Mouse (Mus musculus) liver, postnatal 0 days (tissue): ENCODE data around the gene Gm15557. TPM values are rescaled to one million over a fixed set of nuclear protein-coding genes. Genes with fewer than 3 reads are reported as not detected.

Experiments used
- ATAC-seq: fragments of 200-750 bp; cut with Nextera tagmentation; 2 replicates; pipeline ENCODE4 v1.8.0; 2017; ENCODE audit warnings: mild to moderate bottlenecking, moderate library complexity
- DNase-seq: peaks from one replicate; pipeline ENCODE4 v3.0.0-alpha.2; 2016
- H3K27ac ChIP-seq: fragments of 300-500 bp; sonication (generic); 2 replicates; pipeline ENCODE4 v1.5.1; 2014; ENCODE audit warnings: antibody characterized with exemption, moderate library complexity, mild to moderate bottlenecking, low read depth
- H3K27me3 ChIP-seq: fragments of 300-500 bp; sonication (generic); 2 replicates; pipeline ENCODE4 v1.6.1; 2014; ENCODE audit warnings: low read length, control low read depth, mixed read lengths; ENCODE audit not compliant: insufficient read depth
- H3K36me3 ChIP-seq: fragments of 300-500 bp; sonication (generic); replicated peaks from 2 replicates; pipeline ENCODE4 v1.6.1; 2014; ENCODE audit warnings: mild to moderate bottlenecking, control low read depth, low read length, moderate library complexity, mixed read lengths; ENCODE audit not compliant: insufficient read depth
- H3K4me1 ChIP-seq: fragments of 300-500 bp; sonication (generic); 2 replicates; pipeline ENCODE4 v1.6.1; 2014; ENCODE audit warnings: antibody characterized with exemption, mild to moderate bottlenecking, control low read depth; ENCODE audit not compliant: insufficient read depth
- H3K4me2 ChIP-seq: fragments of 300-500 bp; sonication (generic); 2 replicates; pipeline ENCODE4 v1.6.1; 2014; ENCODE audit warnings: low read depth, mild to moderate bottlenecking, low read length, moderate library complexity, mixed read lengths
- H3K4me3 ChIP-seq: fragments of 300-500 bp; sonication (generic); 2 replicates; pipeline ENCODE4 v1.5.1; 2014; ENCODE audit warnings: low read depth, low read length
- H3K9ac ChIP-seq: fragments of 300-500 bp; sonication (generic); replicated peaks from 2 replicates; pipeline ENCODE4 v1.6.1; 2014; ENCODE audit warnings: mild to moderate bottlenecking, moderate library complexity
- H3K9me3 ChIP-seq: fragments of 300-500 bp; sonication (generic); 2 replicates; pipeline ENCODE4 v1.6.1; 2016; ENCODE audit warnings: mild to moderate bottlenecking, control low read depth, low read length, mixed read lengths
- CTCF ChIP-seq: sonication (generic); IDR thresholded peaks from 2 replicates; pipeline ENCODE4 v1.5.1; 2016; ENCODE audit warnings: antibody characterized with exemption, low read depth
- EP300 ChIP-seq: IDR thresholded peaks from 2 replicates; pipeline ENCODE4 v1.6.1; 2016; ENCODE audit warnings: antibody characterized with exemption, low read depth, mild to moderate bottlenecking
- WGBS: fragments of 180-500 bp; shearing (Covaris S2); extraction: QIAGEN DNeasy Blood & Tissue Kit; methylation state at CpG from one replicate; pipeline ENCODE4 v1.1.7; 2014; ENCODE audit not compliant: insufficient replicate concordance; 5-methylcytosine and 5-hydroxymethylcytosine counted together
- polyA plus RNA-seq: library from polyadenylated mRNA; unstranded; fragments of >200 nt; fragmentation: Nextera tagmentation; extraction: Ambion mirVana; gene quantifications from 2 replicates; pipeline ENCODE4 v1.2.1, GENCODE M21; 2015

The Gm15557 gene
- polyA plus RNA-seq, 1 experiment from 2014 or later, result not detected

DNA sequence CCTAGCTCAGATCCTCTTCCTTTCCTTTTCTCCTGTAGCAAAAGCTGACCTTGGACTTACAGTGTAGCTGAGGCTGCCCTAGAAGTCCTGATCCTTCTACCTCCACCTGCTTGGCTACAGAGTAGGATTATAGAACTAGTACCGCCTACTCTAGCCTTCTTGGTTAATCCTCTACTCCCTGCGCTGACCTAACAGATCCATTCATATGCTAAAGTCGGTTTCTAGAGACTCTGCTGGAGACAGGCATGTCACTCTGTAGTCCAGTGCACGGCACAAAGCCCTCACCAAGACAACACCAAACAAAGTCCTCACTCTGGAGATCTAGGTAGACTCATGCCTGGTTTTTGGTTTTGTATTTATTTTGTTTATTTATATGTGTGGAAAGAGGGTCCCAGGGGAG, 6.0 kb downstream of the Gm15557 start:
- Histone ChIP-seq H3K9ac (no peak overlapping the region), H3K4me1 (peaks cover 5% of the 10 kb centered on the region; the same call in 1 of the 2 replicates), H3K4me2 (no peak overlapping the region), H3K27me3 (no peaks in the 10 kb centered on the region), H3K4me3 (no peak overlapping the region), H3K27ac (no peak overlapping the region), H3K9me3 (no peaks in the 10 kb centered on the region), H3K36me3 (no peaks in the 10 kb centered on the region)
- TF ChIP-seq CTCF (no peak), EP300 (no peak)
- 50% methylated on average over 4 of the region's 4 CpGs for WGBS
- DNase-seq (no peak), ATAC-seq (no peak)

GRCm38 (mm10) chr2:155947390-155948002, 7.0 kb downstream of the Gm15557 start:
- DNase-seq, result no peak
- no peak overlapping the region for H3K4me3 ChIP-seq
- 0 out of 2 replicates have a peak overlapping the region, but pooled peaks have one; percentile 18 for H3K4me2 ChIP-seq
- no peak overlapping the region for H3K9ac ChIP-seq
- H3K27ac ChIP-seq, result no peak overlapping the region; the same call in 1 of the 2 replicates
- peaks cover 5% of the 10 kb centered on the region; the same call in 1 of the 2 replicates for H3K4me1 ChIP-seq
- H3K27me3 ChIP-seq, result no peaks in the 10 kb centered on the region
- no peaks in the 10 kb centered on the region for H3K36me3 ChIP-seq
- no peak for TF ChIP-seq CTCF
- TF ChIP-seq EP300, result peak; percentile 64; the same call in 1 of the 2 replicates
- no peaks in the 10 kb centered on the region for H3K9me3 ChIP-seq
- peak; percentile 51; the same call in 1 of the 2 replicates for ATAC-seq
- 40% methylated on average over 5 of the region's 5 CpGs for WGBS

GRCm38 (mm10) chr2:155949362-155949761, 8.8 kb downstream of the Gm15557 start:
- whole genome bisulfite sequencing, result 71% methylated on average over 6 of the region's 6 CpGs
- Histone ChIP-seq H3K36me3 (no peaks in the 10 kb centered on the region), H3K27ac (no peak overlapping the region), H3K4me2 (no peak overlapping the region), H3K4me3 (no peak overlapping the region), H3K4me1 (peaks cover 5% of the 10 kb centered on the region; the same call in 1 of the 2 replicates), H3K27me3 (no peaks in the 10 kb centered on the region), H3K9me3 (no peaks in the 10 kb centered on the region), H3K9ac (no peak overlapping the region)
- no peak for TF ChIP-seq CTCF
- TF ChIP-seq EP300, result no peak
- no peak for DNase-seq
- ATAC-seq, result no peak

- H3K27ac ChIP-seq, result no peak overlapping the region
- H3K4me3 ChIP-seq, result no peak overlapping the region
- H3K27me3 ChIP-seq, result no peaks in the 10 kb centered on the region
- peak; percentile 72 for TF ChIP-seq CTCF
- TF ChIP-seq EP300, result no peak
- H3K4me1 ChIP-seq, result peaks cover 5% of the 10 kb centered on the region
- DNase-seq (peak; percentile 44), ATAC-seq (no peak)
- no peak overlapping the region for H3K4me2 ChIP-seq
- H3K36me3 ChIP-seq, result no peaks in the 10 kb centered on the region
- no peaks in the 10 kb centered on the region for H3K9me3 ChIP-seq
- no peak overlapping the region for H3K9ac ChIP-seq
Measured at GRCm38 (mm10) chr2:155952006-155952405, 11.5 kb downstream of the Gm15557 start.

- peak within 1 kb of the TSS; percentile 99 for H3K4me2 ChIP-seq
- H3K4me3 ChIP-seq, result peak within 1 kb of the TSS; percentile 94
- H3K27ac ChIP-seq, result peak within 1 kb of the TSS; percentile 79
- H3K4me1 ChIP-seq, result peaks cover 5% of the 10 kb centered on the region
- H3K9me3 ChIP-seq, result no peaks in the 10 kb centered on the region
- peak; percentile 99 for ATAC-seq
- under 1% methylated on average over 59 of the region's 59 CpGs for WGBS
- no peaks in the 10 kb centered on the region for H3K36me3 ChIP-seq
- peak; percentile 95 for DNase-seq
- H3K27me3 ChIP-seq, result no peaks in the 10 kb centered on the region
- TF ChIP-seq CTCF, result no peak
- no peak for TF ChIP-seq EP300
- peak within 1 kb of the TSS; percentile 89 for H3K9ac ChIP-seq
Measured at GRCm38 (mm10) chr2:155956134-155957059, 15.9 kb downstream of the Gm15557 start, which contains the start of gene Cep250. TSS of gene Cep250 (plus strand) at chr2:155956458.

DNA sequence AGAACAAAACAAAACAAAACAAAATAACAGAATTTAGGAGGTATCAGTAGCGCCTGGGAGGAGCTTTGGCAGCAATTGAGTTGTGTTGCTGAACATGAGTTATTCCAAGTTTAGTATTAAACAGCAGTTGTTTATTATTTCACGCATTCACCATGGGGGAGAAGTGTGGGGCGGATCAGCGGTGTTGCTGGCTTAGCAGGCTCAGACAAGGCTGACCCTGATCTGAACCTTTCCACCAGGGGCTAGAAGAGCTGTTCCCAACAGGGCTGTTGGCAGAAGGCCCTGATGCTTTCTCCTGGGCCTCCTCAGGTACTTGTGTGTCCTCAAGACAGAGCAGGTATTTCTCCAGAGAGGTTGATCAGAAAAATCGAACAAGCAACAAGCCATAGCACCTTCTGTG, 19.5 kb downstream of the Gm15557 start:
- Histone ChIP-seq H3K36me3 (peaks cover 17% of the 10 kb centered on the region), H3K4me1 (peaks cover 5% of the 10 kb centered on the region), H3K27me3 (no peaks in the 10 kb centered on the region), H3K4me2 (no peak overlapping the region), H3K9me3 (no peaks in the 10 kb centered on the region), H3K27ac (no peak overlapping the region), H3K9ac (no peak overlapping the region), H3K4me3 (no peak overlapping the region)
- DNase-seq (no peak), ATAC-seq (no peak)
- TF ChIP-seq EP300, result no peak
- no peak for TF ChIP-seq CTCF
- 73% methylated on average over 5 of the region's 5 CpGs for WGBS
